Mouse (Mus musculus) R1 (cell line): Measurements from ENCODE around the gene Kcnd3.
"Not testable (repeated sequence)": the region's sequence is repeated elsewhere in the genome, so short reads cannot be mapped to it uniquely, and the experiment has no call there.

ENCODE experiments used
- DNase-seq: peaks from one replicate; pipeline ENCODE4 v3.0.0-alpha.2; 2018; ENCODE audit warnings: low read depth, low spot score

Kcnd3 gene

GRCm38 (mm10) chr3:105700786-105701185 lies 248.7 kb downstream of the Kcnd3 start:
- not testable (repeated sequence) for DNase-seq

GRCm38 (mm10) chr3:105701399-105701798 lies 249.3 kb downstream of the Kcnd3 start:
- no peak for DNase-seq

- no peak for DNase-seq
Measured at GRCm38 (mm10) chr3:105703571-105703970, 251.4 kb downstream of the Kcnd3 start.

DNA sequence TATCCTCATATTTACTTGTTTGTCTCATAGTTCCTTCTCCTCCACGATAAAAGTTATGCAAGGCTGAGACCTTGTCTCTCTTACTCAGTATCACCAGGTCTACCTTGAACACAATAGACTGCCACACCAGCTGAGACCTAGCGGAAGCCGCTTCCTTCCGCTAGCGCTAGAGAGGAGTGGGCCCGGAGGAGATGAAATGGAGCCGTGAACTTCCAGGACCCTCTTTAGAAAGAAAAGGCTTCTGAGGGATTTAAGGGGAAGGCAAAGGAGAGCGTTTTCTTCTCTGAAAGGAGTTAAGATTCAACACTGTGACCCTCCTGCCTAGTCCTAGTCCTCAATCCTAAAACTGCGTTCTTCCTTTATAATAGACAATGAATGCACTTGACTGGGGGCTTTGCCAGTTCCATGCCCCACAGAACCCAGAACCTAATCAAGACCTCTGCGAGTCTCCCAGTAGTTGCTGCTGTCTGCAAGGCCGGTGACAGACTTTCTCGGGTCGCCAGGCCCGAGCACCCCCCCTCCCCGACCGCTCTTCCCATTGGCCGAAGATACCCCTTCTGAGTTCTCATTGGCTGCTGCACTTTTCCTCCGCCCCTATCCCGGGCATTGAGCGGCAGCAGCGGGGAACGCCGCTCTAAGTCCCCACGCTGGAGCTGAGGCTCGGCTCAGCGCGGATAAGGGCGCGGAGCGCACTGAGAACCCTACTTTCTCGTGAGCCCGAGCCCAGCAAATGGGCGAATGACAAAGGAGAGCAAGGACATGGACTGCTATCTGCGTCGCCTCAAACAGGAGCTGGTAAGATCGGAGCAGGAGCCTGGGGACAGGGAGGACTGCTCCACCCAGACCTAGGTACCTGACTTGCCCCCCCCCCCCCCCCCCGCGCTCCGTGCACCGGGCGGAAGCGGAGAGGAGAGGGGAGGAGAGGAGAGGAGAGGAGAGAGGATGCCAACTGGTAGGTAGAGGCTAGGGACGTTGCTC lies 252.2 kb downstream of the Kcnd3 start, which contains the start of gene Inka2:
Gene Inka2, plus strand, starts transcription at position 569 of the 978 bp plus-strand sequence.
- DNase-seq: peak; percentile 91

DNA sequence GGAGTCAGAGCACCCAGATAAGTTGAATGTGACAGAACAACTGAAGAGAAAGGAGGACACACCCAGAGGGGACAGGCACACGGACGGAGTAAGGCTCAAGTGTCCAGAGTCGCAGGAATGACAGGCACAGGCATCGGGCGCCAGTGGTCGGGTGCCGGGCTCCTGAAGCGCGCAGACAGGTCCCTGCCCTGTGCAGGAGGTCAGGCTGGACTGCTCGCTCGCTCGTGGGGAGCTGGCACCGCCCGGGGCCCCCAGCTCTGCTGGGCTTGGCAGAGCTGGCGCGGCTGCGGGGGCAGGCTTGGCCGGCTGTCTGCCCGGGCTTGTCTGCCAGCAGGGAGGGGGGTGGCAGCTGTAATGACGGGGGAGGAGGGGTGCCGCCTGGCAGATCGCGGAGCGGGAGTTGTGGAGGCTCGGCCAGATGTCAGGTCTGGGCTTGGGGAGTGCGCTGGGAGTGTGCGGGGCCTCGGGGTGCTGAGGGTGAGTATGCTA lies 253.0 kb downstream of the Kcnd3 start:
- peak; percentile 30 for DNase-seq

DNA sequence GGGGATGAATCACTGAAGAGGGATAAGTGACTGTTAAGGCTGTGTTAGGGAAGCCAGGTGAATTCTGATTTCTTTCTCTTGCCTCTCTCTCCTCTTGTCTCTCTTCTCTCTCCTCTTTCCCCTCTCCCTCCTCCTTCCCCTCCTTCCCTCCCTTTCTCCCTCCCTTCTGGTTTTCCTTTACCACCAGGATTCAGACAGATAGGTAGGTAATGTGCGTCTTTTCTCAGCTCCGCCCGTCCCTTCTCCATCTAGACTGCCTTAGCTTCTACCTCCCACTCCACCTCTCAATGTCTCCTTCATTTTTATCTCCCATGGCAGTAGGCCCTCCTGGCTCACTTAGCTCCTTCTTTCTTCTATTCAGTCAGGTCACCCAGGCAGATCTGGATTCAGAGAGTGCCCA lies 253.4 kb downstream of the Kcnd3 start:
- DNase-seq: no peak

DNA sequence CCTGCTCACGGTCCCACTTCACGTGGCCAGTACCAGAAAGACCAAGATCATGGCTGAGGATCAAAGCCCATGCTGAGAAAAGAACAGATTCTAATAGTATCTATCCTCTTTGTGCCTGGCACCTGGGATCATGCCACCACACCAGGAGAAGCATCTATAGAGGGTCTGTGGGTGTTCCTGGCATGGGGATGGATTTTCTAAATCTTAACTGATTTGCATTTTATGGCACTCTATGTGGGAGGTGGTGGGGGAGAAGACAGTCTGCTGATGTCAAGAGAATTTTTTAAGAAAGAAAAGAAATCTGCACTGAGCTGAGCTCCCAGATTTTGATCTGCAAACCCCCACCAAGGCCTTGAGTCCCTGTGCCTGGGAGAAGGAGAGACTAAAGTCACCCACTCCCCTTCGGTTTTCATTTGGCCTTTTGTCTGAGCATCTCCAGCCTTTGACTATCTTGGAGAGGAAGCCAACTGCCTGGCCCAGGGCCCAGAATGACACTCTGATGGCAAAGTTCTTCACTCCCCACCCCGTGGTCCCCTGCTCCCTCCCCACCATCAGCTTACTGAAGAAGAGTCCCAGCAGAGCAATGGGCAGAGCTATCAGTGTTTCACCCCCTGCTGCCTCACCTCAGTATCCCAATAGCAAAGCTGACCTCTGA lies 254.4 kb downstream of the Kcnd3 start:
- no peak for DNase-seq

DNA sequence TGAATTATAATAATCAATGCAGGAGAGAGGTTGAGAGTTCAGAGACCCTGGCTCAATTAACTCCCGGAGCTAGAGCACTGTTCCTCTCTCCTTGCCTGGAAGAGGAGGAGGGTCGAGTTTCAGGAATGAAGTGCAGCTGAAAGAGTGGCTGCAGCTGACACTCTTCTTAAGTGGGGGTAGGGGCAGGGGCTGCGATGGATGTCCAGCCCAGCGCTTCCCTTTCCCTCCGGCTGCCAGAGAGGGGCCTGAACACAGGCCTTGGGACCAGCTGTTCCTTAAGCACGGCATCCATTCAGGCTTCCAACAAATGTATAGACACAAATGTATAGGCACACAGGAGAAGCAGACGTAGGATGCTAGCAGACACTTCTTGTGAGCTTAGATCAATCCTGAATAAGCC lies 255.5 kb downstream of the Kcnd3 start:
- no peak for DNase-seq

- no peak for DNase-seq
Measured at GRCm38 (mm10) chr3:105710246-105710645, 258.1 kb downstream of the Kcnd3 start.

DNA sequence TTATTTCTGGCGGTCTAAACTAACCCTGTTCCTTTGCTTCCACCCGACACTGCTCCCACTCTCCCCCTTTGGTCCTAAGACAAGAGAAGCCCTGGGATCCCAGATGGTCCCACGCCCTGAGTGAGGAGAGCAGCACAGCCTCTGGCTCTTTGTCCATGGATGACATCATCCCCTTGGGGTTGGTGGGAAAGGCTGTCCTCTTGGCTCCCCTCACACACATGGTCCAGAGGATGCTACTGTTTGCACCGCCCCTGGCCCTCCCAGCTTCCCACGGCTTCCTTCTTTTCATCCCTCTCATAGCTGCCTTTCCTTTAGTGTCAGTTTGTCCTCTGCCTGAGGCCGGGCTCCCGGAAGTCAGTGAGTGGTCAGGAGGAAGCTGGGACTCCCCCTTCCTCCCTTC lies 259.6 kb downstream of the Kcnd3 start:
- DNase-seq: no peak

DNA sequence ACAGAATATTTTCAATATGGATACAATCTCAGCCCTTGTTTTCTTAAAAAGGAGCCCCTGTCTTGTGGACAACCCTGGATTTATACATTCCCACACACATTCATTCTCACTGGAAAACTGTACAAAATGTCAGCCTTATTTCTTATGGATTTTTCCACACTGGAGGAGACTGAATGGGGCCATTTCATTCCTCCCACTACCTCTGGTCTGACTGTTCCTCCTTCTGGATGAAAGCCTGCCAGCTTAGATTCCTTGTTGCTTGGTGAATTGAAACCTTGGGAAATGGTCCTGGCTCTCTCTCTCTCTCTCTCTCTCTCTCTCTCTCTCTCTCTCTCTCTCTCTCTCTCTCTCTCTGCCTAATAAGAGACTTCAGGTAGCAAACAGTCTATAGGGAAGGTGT lies 260.7 kb downstream of the Kcnd3 start:
- no peak for DNase-seq

DNA sequence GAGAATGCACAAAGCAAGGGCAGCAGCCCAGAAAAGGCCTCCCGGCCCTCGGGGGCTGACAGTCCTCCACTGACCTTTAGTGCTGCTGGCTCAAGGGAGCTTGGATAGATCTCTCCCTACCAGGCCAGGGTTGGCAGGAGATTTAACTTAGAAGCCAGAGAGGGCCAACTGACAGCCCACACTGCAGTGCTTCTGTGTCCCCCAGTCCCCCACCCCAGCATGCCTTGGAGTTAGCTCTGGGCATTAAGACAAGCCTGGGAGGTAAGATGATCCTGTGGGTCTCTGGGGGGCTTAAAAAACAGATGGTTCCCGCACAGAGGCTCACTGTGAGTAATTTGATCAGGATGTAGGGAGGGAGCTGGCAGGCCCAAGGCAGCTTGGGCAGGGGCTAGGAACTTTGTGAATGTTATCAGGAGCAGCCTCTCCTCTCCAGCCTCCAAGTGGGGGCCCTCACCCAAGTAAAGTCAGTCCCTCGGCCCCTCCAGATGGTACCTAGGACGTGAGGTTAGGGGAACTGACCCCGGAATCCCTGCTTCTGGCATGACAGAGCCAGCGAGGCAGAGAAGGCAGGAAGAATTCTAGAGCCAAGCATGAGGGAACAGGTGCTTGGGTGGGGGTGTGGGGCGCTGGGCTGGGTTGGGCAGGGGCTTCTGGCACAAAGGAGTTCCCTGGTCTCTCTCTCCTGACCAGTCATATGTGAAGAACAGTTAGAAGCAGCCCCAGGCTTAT lies 262.1 kb downstream of the Kcnd3 start:
- DNase-seq: no peak

GRCm38 (mm10) chr3:105714820-105715167 lies 262.7 kb downstream of the Kcnd3 start:
- no peak for DNase-seq

- DNase-seq: peak; percentile 12
Measured at GRCm38 (mm10) chr3:105716353-105717000, 264.3 kb downstream of the Kcnd3 start.

- no peak for DNase-seq
Measured at GRCm38 (mm10) chr3:105717856-105718555, 265.9 kb downstream of the Kcnd3 start.

DNA sequence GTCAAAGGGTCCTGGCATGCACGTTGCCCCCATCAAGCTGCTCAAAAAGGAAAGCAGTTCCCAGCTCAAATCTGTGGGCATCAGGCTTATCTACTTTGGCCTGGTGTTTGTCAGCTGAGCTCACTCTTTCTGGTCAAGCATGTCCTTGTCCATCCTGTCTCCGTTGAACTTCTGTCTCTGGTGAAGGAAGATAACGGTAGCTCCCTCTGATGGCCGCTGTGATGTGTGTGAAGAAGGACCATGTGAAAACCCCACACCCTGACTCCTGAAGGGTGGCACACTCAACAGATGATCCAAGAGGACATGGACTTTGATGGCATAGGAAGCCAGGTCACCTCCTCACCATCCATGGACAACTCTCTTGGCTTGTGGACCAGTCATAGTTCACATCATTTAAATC lies 266.6 kb downstream of the Kcnd3 start:
- no peak for DNase-seq

- DNase-seq: no peak
Measured at GRCm38 (mm10) chr3:105719979-105720378, 267.8 kb downstream of the Kcnd3 start.

- no peak for DNase-seq
Measured at GRCm38 (mm10) chr3:105720514-105720913, 268.4 kb downstream of the Kcnd3 start.

DNA sequence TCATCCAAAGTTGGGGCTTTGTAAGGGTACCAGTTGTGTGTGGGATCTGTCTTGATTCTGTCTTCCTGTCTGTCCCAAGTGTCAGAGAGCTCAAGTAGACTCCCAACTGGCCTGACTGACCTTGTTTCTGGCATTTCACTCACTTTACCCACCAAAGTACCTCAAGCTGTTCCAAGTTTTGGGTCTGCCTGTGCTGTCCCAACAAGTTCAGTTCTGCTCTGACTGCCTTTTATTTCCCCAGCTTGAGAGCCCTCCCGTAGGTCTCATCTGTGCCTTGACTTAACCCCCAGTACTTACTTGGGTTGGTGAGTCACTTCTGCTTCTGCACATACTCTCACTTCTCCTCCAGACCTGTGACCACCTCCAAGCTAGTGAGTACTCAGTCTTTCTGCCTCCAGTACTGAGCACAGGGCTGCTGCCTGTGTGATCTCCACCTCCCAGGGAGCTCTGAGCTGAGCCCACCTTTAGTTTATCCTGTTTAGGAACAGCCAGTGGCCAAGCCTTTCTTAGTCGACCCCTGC lies 269.6 kb downstream of the Kcnd3 start:
- DNase-seq: no peak

- no peak for DNase-seq
Measured at GRCm38 (mm10) chr3:105722510-105722909, 270.4 kb downstream of the Kcnd3 start.
